Mouse (Mus musculus): Measurements from ENCODE around the gene Eml1. TPM values are rescaled to one million over a fixed set of nuclear protein-coding genes. Genes with fewer than 3 reads are reported as not detected.

Eml1 gene
- polyA plus RNA-seq, 1 experiment, result 76.5 TPM

- Histone ChIP-seq H3K27ac (ENCODE audit: insufficient read depth, low read length) (no peak overlapping the region), H3K4me1 (ENCODE audit: control insufficient read depth, insufficient read depth, low read length) (peaks cover 10% of the 10 kb centered on the region), H3K4me3 (ENCODE audit: insufficient read depth, low read length) (no peak overlapping the region)
- TF ChIP-seq POLR2A (IDR thresholded peaks at IDR 0.05; ENCODE audit: extremely low read depth, insufficient read depth, low read length) (no peak), CTCF (IDR thresholded peaks at IDR 0.05; ENCODE audit: extremely low read depth, insufficient read depth, low read length) (no peak)
Observed at GRCm38 (mm10) chr12:108446721-108447120, 76.0 kb downstream of the Eml1 start.

- no peak overlapping the region for H3K27ac ChIP-seq (ENCODE audit: insufficient read depth, low read length)
- H3K4me3 ChIP-seq (ENCODE audit: insufficient read depth, low read length), result no peak overlapping the region
- peaks cover 13% of the 10 kb centered on the region for H3K4me1 ChIP-seq (ENCODE audit: control insufficient read depth, insufficient read depth, low read length)
- no peak for TF ChIP-seq POLR2A (IDR thresholded peaks at IDR 0.05; ENCODE audit: extremely low read depth, insufficient read depth, low read length)
Observed at GRCm38 (mm10) chr12:108448396-108448795, 77.6 kb downstream of the Eml1 start.

- no peak for TF ChIP-seq POLR2A (IDR thresholded peaks at IDR 0.05; ENCODE audit: extremely low read depth, insufficient read depth, low read length)
- TF ChIP-seq CTCF (IDR thresholded peaks at IDR 0.05; ENCODE audit: extremely low read depth, insufficient read depth, low read length), result no peak
- H3K4me1 ChIP-seq (ENCODE audit: control insufficient read depth, insufficient read depth, low read length), result peaks cover 11% of the 10 kb centered on the region
- no peak overlapping the region for H3K4me3 ChIP-seq (ENCODE audit: insufficient read depth, low read length)
- no peak overlapping the region for H3K27ac ChIP-seq (ENCODE audit: insufficient read depth, low read length)
Observed at GRCm38 (mm10) chr12:108449935-108450334, 79.2 kb downstream of the Eml1 start.

GRCm38 (mm10) chr12:108450546-108450945 is 79.8 kb downstream of the Eml1 start:
- Histone ChIP-seq H3K4me1 (ENCODE audit: control insufficient read depth, insufficient read depth, low read length) (peaks cover 11% of the 10 kb centered on the region), H3K4me3 (ENCODE audit: insufficient read depth, low read length) (no peak overlapping the region), H3K27ac (ENCODE audit: insufficient read depth, low read length) (no peak overlapping the region)
- TF ChIP-seq CTCF (IDR thresholded peaks at IDR 0.05; ENCODE audit: extremely low read depth, insufficient read depth, low read length), result no peak
- TF ChIP-seq POLR2A (IDR thresholded peaks at IDR 0.05; ENCODE audit: extremely low read depth, insufficient read depth, low read length), result no peak

- TF ChIP-seq POLR2A (IDR thresholded peaks at IDR 0.05; ENCODE audit: extremely low read depth, insufficient read depth, low read length) (no peak), CTCF (IDR thresholded peaks at IDR 0.05; ENCODE audit: extremely low read depth, insufficient read depth, low read length) (no peak)
- H3K27ac ChIP-seq (ENCODE audit: insufficient read depth, low read length), result no peak overlapping the region
- H3K4me1 ChIP-seq (ENCODE audit: control insufficient read depth, insufficient read depth, low read length), result peaks cover 11% of the 10 kb centered on the region
- no peak overlapping the region for H3K4me3 ChIP-seq (ENCODE audit: insufficient read depth, low read length)
Observed at GRCm38 (mm10) chr12:108452151-108452874, 81.6 kb downstream of the Eml1 start.

GRCm38 (mm10) chr12:108453561-108454044 is 82.8 kb downstream of the Eml1 start:
- TF ChIP-seq CTCF (IDR thresholded peaks at IDR 0.05; ENCODE audit: extremely low read depth, insufficient read depth, low read length) (no peak), POLR2A (IDR thresholded peaks at IDR 0.05; ENCODE audit: extremely low read depth, insufficient read depth, low read length) (no peak)
- Histone ChIP-seq H3K4me3 (ENCODE audit: insufficient read depth, low read length) (no peak overlapping the region), H3K27ac (ENCODE audit: insufficient read depth, low read length) (no peak overlapping the region), H3K4me1 (ENCODE audit: control insufficient read depth, insufficient read depth, low read length) (peaks cover 11% of the 10 kb centered on the region)

- Histone ChIP-seq H3K4me3 (ENCODE audit: insufficient read depth, low read length) (no peak overlapping the region), H3K4me1 (ENCODE audit: control insufficient read depth, insufficient read depth, low read length) (peaks cover 7% of the 10 kb centered on the region), H3K27ac (ENCODE audit: insufficient read depth, low read length) (no peak overlapping the region)
- TF ChIP-seq POLR2A (IDR thresholded peaks at IDR 0.05; ENCODE audit: extremely low read depth, insufficient read depth, low read length) (no peak), CTCF (IDR thresholded peaks at IDR 0.05; ENCODE audit: extremely low read depth, insufficient read depth, low read length) (no peak)
Observed at GRCm38 (mm10) chr12:108455004-108455403, 84.2 kb downstream of the Eml1 start.

- no peak for TF ChIP-seq CTCF (IDR thresholded peaks at IDR 0.05; ENCODE audit: extremely low read depth, insufficient read depth, low read length)
- no peak for TF ChIP-seq POLR2A (IDR thresholded peaks at IDR 0.05; ENCODE audit: extremely low read depth, insufficient read depth, low read length)
- H3K27ac ChIP-seq (ENCODE audit: insufficient read depth, low read length), result no peak overlapping the region
Observed at GRCm38 (mm10) chr12:108472898-108473297, 102.1 kb downstream of the Eml1 start.

GRCm38 (mm10) chr12:108474440-108474839 is 103.7 kb downstream of the Eml1 start:
- H3K4me3 ChIP-seq (ENCODE audit: insufficient read depth, low read length), result no peak overlapping the region
- TF ChIP-seq POLR2A (IDR thresholded peaks at IDR 0.05; ENCODE audit: extremely low read depth, insufficient read depth, low read length) (no peak), CTCF (IDR thresholded peaks at IDR 0.05; ENCODE audit: extremely low read depth, insufficient read depth, low read length) (no peak)
- no peak overlapping the region for H3K27ac ChIP-seq (ENCODE audit: insufficient read depth, low read length)
- no peaks in the 10 kb centered on the region for H3K4me1 ChIP-seq (ENCODE audit: control insufficient read depth, insufficient read depth, low read length)

More at GRCm38 (mm10) chr12:108472898-108473297, 102.1 kb downstream of the Eml1 start:
- Histone ChIP-seq H3K4me3 (ENCODE audit: insufficient read depth, low read length) (no peak overlapping the region), H3K4me1 (ENCODE audit: control insufficient read depth, insufficient read depth, low read length) (no peaks in the 10 kb centered on the region)

GRCm38 (mm10) chr12:108478714-108479113 is 108.0 kb downstream of the Eml1 start:
- Histone ChIP-seq H3K4me3 (ENCODE audit: insufficient read depth, low read length) (no peak overlapping the region), H3K27ac (ENCODE audit: insufficient read depth, low read length) (no peak overlapping the region)
- TF ChIP-seq CTCF (IDR thresholded peaks at IDR 0.05; ENCODE audit: extremely low read depth, insufficient read depth, low read length) (no peak), POLR2A (IDR thresholded peaks at IDR 0.05; ENCODE audit: extremely low read depth, insufficient read depth, low read length) (no peak)

More at GRCm38 (mm10) chr12:108478714-108479113, 108.0 kb downstream of the Eml1 start:
- peaks cover 5% of the 10 kb centered on the region; the same call in 1 of the 2 replicates for H3K4me1 ChIP-seq (ENCODE audit: control insufficient read depth, insufficient read depth, low read length)

All from cortical plate, adult 2 months (tissue).